ENCODE assay signal across 8 mouse cellular contexts in genomic region chr4:21679624-21680480, GRCm38 (mm10). TPM values are rescaled to one million over a fixed set of nuclear protein-coding genes. Genes with fewer than 3 reads are reported as not detected.
A peak's percentile ranks its signal among the peaks of the same experiment; 100 is the strongest.
DNase-seq lines count a peak whose midpoint lies in the region; ATAC-seq and TF ChIP-seq lines count a peak whose summit lies in the region.
"Had no signal": no experiment of that assay in that cellular context is flagged by ENCODE, and none has a peak within 500 bp of the region (broad histone marks: within the 10 kb centered on the region; RNA-seq: fewer than 3 reads in every experiment).

No protein-coding gene starts in this region.

- peak overlapping the region; percentile 60 for H3K4me2 ChIP-seq in hindbrain, embryonic 14.5 days (replicated peaks)
- H3K4me2 ChIP-seq in midbrain, embryonic 12.5 days (replicated peaks) = peak overlapping the region; percentile 55

- TF ChIP-seq POLR2A in brain, embryonic 14.5 days (IDR thresholded peaks at IDR 0.05; ENCODE audit: borderline replicate concordance, extremely low read depth, insufficient read depth, insufficient read length, poor library complexity, severe bottlenecking) = no peak

- ATAC-seq in hindbrain, embryonic 14.5 days (ENCODE audit: low FRiP score) = 0 out of 2 replicates have a peak, but pooled peaks have one; percentile 9
- ATAC-seq in midbrain, embryonic 12.5 days (ENCODE audit: low FRiP score, low read depth) = peak; percentile 38; the same call in 1 of the 2 replicates
- no peak for ATAC-seq in granulocyte monocyte progenitor cell, adult 5-6 weeks (replicated peaks; ENCODE audit: poor library complexity, severe bottlenecking)
- no peak for ATAC-seq in monocyte, adult 5-6 weeks (replicated peaks; ENCODE audit: insufficient number of reproducible peaks, low FRiP score, low TSS enrichment, poor library complexity, severe bottlenecking)

- 3% methylated on average over 42 of the region's 42 CpGs for WGBS in hindbrain, embryonic 14.5 days
- 3% methylated on average over 42 of the region's 42 CpGs for WGBS in midbrain, embryonic 12.5 days

- peaks cover 99% of the 10 kb centered on the region for H3K27me3 ChIP-seq in hindbrain, embryonic 14.5 days (ENCODE audit: control insufficient read depth, insufficient read depth, low read length)
- peaks cover 92% of the 10 kb centered on the region for H3K27me3 ChIP-seq in midbrain, embryonic 12.5 days

- no peak overlapping the region for H3K27ac ChIP-seq in hindbrain, embryonic 14.5 days
- no peak overlapping the region for H3K27ac ChIP-seq in midbrain, embryonic 12.5 days (replicated peaks)

- H3K36me3 ChIP-seq in hindbrain, embryonic 14.5 days (replicated peaks; ENCODE audit: control insufficient read depth, insufficient read depth) = no peaks in the 10 kb centered on the region
- no peaks in the 10 kb centered on the region for H3K36me3 ChIP-seq in midbrain, embryonic 12.5 days

- no peaks in the 10 kb centered on the region for H3K9me3 ChIP-seq in hindbrain, embryonic 14.5 days (ENCODE audit: control insufficient read depth, low read length)
- no peaks in the 10 kb centered on the region for H3K9me3 ChIP-seq in midbrain, embryonic 12.5 days

- no peak for TF ChIP-seq CTCF in brain, embryonic 14.5 days (IDR thresholded peaks at IDR 0.05; ENCODE audit: borderline replicate concordance, extremely low read depth, insufficient read depth, insufficient read length)

- no peaks in the 10 kb centered on the region for H3K4me1 ChIP-seq in hindbrain, embryonic 14.5 days (replicated peaks; ENCODE audit: control insufficient read depth, insufficient read depth, low read length)
- H3K4me1 ChIP-seq in midbrain, embryonic 12.5 days = peaks cover 20% of the 10 kb centered on the region; the same call in 1 of the 2 replicates

- no peak overlapping the region for H3K9ac ChIP-seq in hindbrain, embryonic 14.5 days
- peak overlapping the region; percentile 1; the same call in 1 of the 2 replicates for H3K9ac ChIP-seq in midbrain, embryonic 12.5 days (replicated peaks)

- DNase-seq in ES-CJ7 (ENCODE audit: low read depth, low spot score) = peak; percentile 40
- DNase-seq in brain, embryonic 14.5 days (ENCODE audit: low read depth) = peak; percentile 70
- no peak for DNase-seq in hindbrain, embryonic 14.5 days (ENCODE audit: low spot score)
- no peak for DNase-seq in urinary bladder, postnatal 36 days (ENCODE audit: low spot score in 2 of 2)

- peak overlapping the region; percentile 41 for H3K4me3 ChIP-seq in hindbrain, embryonic 14.5 days (replicated peaks; ENCODE audit: low read length)
- peak overlapping the region; percentile 43 for H3K4me3 ChIP-seq in midbrain, embryonic 12.5 days

RNA-seq across cellular contexts. Expression of gene Prdm13, which starts 5.9 kb away (rescaled TPM):
- polyA plus RNA-seq in brain, embryonic 14.5 days (2012; rRNA removed) = 2.1 and 2.4 TPM in 2 replicates
- 0.40 and 0.64 TPM in 2 replicates for polyA plus RNA-seq in hindbrain, embryonic 14.5 days (2014; fragmentation: Nextera tagmentation; extraction: Ambion mirVana)
- polyA plus RNA-seq in midbrain, embryonic 12.5 days (2016; fragmentation: Nextera tagmentation; extraction: Ambion mirVana) = 0.17 and 1.4 TPM in 2 replicates
- total RNA-seq in granulocyte monocyte progenitor cell, adult 5-6 weeks (2014; fragmentation: Nextera tagmentation) = not detected in 2 replicates
- total RNA-seq in granulocyte monocyte progenitor cell, adult 5-6 weeks (2017) = not detected in 2 replicates
- not detected in 3 replicates for total RNA-seq in monocyte, adult 5-6 weeks (2017)
- total RNA-seq: left cerebral cortex, postnatal 4 days had no signal

RNA-seq across cellular contexts. Expression of gene Ccnc, which starts 47.6 kb away (rescaled TPM):
- 27.0 and 28.5 TPM in 2 replicates for polyA plus RNA-seq in brain, embryonic 14.5 days (2012; rRNA removed)
- 71.7 and 73.7 TPM in 2 replicates for polyA plus RNA-seq in hindbrain, embryonic 14.5 days (2014; fragmentation: Nextera tagmentation; extraction: Ambion mirVana)
- polyA plus RNA-seq in midbrain, embryonic 12.5 days (2016; fragmentation: Nextera tagmentation; extraction: Ambion mirVana) = 67.8 and 68.9 TPM in 2 replicates
- 22.2 and 31.3 TPM in 2 replicates for total RNA-seq in granulocyte monocyte progenitor cell, adult 5-6 weeks (2014; fragmentation: Nextera tagmentation)
- total RNA-seq in granulocyte monocyte progenitor cell, adult 5-6 weeks (2017) = 34.0 and 41.4 TPM in 2 replicates
- total RNA-seq in monocyte, adult 5-6 weeks (2017) = 31.3 to 41.9 TPM (median 40.8 TPM) in 3 replicates

Comparison
In these comparisons a context has a peak if more than half of its experiments do, and no peak if none do; other contexts are left out.
1. DNase-seq: peak in ES-CJ7 (single experiment) and brain, embryonic 14.5 days (single experiment); none in hindbrain, embryonic 14.5 days (single experiment) and urinary bladder, postnatal 36 days (0 of 2).
2. ATAC-seq: peak in hindbrain, embryonic 14.5 days (single experiment) and midbrain, embryonic 12.5 days (single experiment); none in granulocyte monocyte progenitor cell, adult 5-6 weeks (single experiment) and monocyte, adult 5-6 weeks (single experiment).